Mouse (Mus musculus) myocyte (in vitro differentiated cells): ENCODE data around the gene Fam122a. TPM values are rescaled to one million over a fixed set of nuclear protein-coding genes. Genes with fewer than 3 reads are reported as not detected.

Experiments
- H3K27me3 ChIP-seq: one replicate; pipeline ENCODE4 v1.6.1; 2011; ENCODE audit not compliant: control insufficient read depth, insufficient read depth, insufficient read length
- H3K36me3 ChIP-seq: one replicate; pipeline ENCODE4 v1.6.1; 2011; ENCODE audit not compliant: control insufficient read depth, insufficient read depth
- H3K4me2 ChIP-seq: one replicate; pipeline ENCODE4 v1.6.1; 2011; ENCODE audit warnings: low read depth, control low read depth
- H3K4me3 ChIP-seq: one replicate; pipeline ENCODE4 v1.5.1; 2011; ENCODE audit warnings: mild to moderate bottlenecking, control low read depth, moderate library complexity
- H3K79me2 ChIP-seq: one replicate; pipeline ENCODE4 v1.6.1; 2011; ENCODE audit not compliant: control insufficient read depth, insufficient read depth
- H3ac ChIP-seq: one replicate; pipeline ENCODE4 v1.6.1; 2011; ENCODE audit not compliant: control insufficient read depth, insufficient read length
- CEBPB ChIP-seq: IDR thresholded peaks from 2 replicates; pipeline ENCODE4 v1.6.1; 2011; ENCODE audit warnings: mild to moderate bottlenecking, moderate library complexity; ENCODE audit not compliant: poor library complexity, insufficient read depth, severe bottlenecking
- E2F4 ChIP-seq: IDR thresholded peaks from one replicate; pipeline ENCODE4 v1.6.1; 2011; ENCODE audit warnings: mild to moderate bottlenecking, control low read depth, moderate library complexity; ENCODE audit not compliant: insufficient read depth
- MAX ChIP-seq: IDR thresholded peaks from one replicate; pipeline ENCODE4 v1.6.1; 2011; ENCODE audit warnings: low read depth, mild to moderate bottlenecking, control low read depth
- MYOD1 ChIP-seq, 3 experiments: IDR thresholded peaks; one replicate each; pipeline ENCODE4 v1.6.1; 2011; ENCODE audit warnings: control low read depth in 2 of 3, low read depth in 2 of 3, mild to moderate bottlenecking in 2 of 3, moderate library complexity in 1 of 3; ENCODE audit not compliant: insufficient read length in 2 of 3, control insufficient read depth in 1 of 3
- MYOG ChIP-seq, 3 experiments: IDR thresholded peaks; one replicate each; pipeline ENCODE4 v1.6.1; 2011; ENCODE audit warnings: control low read depth in 2 of 3, low read depth in 2 of 3, mild to moderate bottlenecking in 2 of 3; ENCODE audit not compliant: insufficient read length in 2 of 3, control insufficient read depth in 1 of 3, insufficient read depth in 1 of 3
- POLR2A ChIP-seq: IDR thresholded peaks from one replicate; pipeline ENCODE4 v1.6.1; 2011; ENCODE audit warnings: low read depth, mild to moderate bottlenecking, control low read depth, moderate library complexity; ENCODE audit not compliant: insufficient read length
- POLR2AphosphoS2 ChIP-seq: IDR thresholded peaks from one replicate; pipeline ENCODE4 v1.6.1; 2011; ENCODE audit warnings: low read depth, control low read depth; ENCODE audit not compliant: insufficient read length
- REST ChIP-seq: IDR thresholded peaks from one replicate; pipeline ENCODE4 v1.6.1; 2011; ENCODE audit warnings: mild to moderate bottlenecking, control low read depth, moderate library complexity; ENCODE audit not compliant: insufficient read depth, insufficient read length
- SRF ChIP-seq: IDR thresholded peaks from one replicate; pipeline ENCODE4 v1.6.1; 2011; ENCODE audit warnings: low read depth; ENCODE audit not compliant: control insufficient read depth, insufficient read length
- TCF12 ChIP-seq: IDR thresholded peaks from one replicate; pipeline ENCODE4 v1.6.1; 2011; ENCODE audit warnings: mild to moderate bottlenecking, control low read depth; ENCODE audit not compliant: poor library complexity, insufficient read depth, severe bottlenecking
- TCF3 ChIP-seq: IDR thresholded peaks from one replicate; pipeline ENCODE4 v1.6.1; 2011; ENCODE audit warnings: low read depth, control low read depth; ENCODE audit not compliant: insufficient read length
- USF1 ChIP-seq: IDR thresholded peaks from one replicate; pipeline ENCODE4 v1.6.1; 2011; ENCODE audit warnings: low read depth, mild to moderate bottlenecking, control low read depth, moderate library complexity
- polyA plus RNA-seq: library from polyadenylated mRNA; unstranded; fragments of >200 nt; fragmentation: generic; extraction: Trizol; gene quantifications from one replicate; pipeline ENCODE4 v1.2.1, GENCODE M21; 2012; ENCODE audit warnings: missing spikeins

The Fam122a gene
- polyA plus RNA-seq, 1 experiment = 14.7 TPM

GRCm38 (mm10) chr19:24484612-24485194 is 7.5 kb upstream of the Fam122a start:
- Histone ChIP-seq H3ac (no peak overlapping the region), H3K36me3 (no peaks in the 10 kb centered on the region), H3K4me2 (no peak overlapping the region), H3K27me3 (no peaks in the 10 kb centered on the region), H3K4me3 (no peak overlapping the region), H3K79me2 (no peaks in the 10 kb centered on the region)
- TF ChIP-seq REST (no peak), TCF12 (no peak), MYOG (IDR thresholded peaks at IDR 0.05; ENCODE audit: control insufficient read depth in 1 of 3, insufficient read depth in 1 of 3, insufficient read length in 2 of 3, low read depth in 2 of 3) (no peak), MAX (no peak), USF1 (no peak), MYOD1 (IDR thresholded peaks at IDR 0.05; ENCODE audit: control insufficient read depth in 1 of 3, insufficient read length in 2 of 3, low read depth in 2 of 3) (no peak), E2F4 (no peak), SRF (no peak), TCF3 (no peak), POLR2AphosphoS2 (no peak), CEBPB (no peak), POLR2A (no peak)

DNA sequence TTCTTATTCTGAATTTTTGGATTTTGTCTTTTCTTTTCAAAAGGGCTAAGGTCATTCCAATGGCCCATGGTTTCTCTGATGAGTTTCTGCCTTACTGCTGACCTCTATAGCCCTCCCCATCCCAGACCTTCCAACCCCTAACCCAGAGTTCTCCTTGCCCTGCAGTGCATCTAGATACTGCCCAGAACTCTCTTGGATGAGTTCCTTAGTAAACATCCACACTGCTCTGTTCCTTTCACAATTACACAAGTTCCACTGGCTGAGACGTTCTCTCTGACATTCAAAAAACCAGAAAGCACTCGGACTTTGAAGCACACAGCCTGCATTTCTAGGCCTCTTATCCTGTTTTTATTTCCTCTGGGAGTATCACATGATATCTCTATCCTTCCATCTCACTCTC is 3.8 kb upstream of the Fam122a start:
- no peak overlapping the region for H3ac ChIP-seq
- no peak overlapping the region for H3K4me2 ChIP-seq
- H3K36me3 ChIP-seq = no peaks in the 10 kb centered on the region
- H3K79me2 ChIP-seq = peaks cover 5% of the 10 kb centered on the region
- H3K4me3 ChIP-seq = no peak overlapping the region
- TF ChIP-seq MYOG (IDR thresholded peaks at IDR 0.05; ENCODE audit: control insufficient read depth in 1 of 3, insufficient read depth in 1 of 3, insufficient read length in 2 of 3, low read depth in 2 of 3) (no peak), USF1 (no peak), POLR2A (no peak), TCF3 (no peak), REST (no peak), TCF12 (no peak), POLR2AphosphoS2 (no peak), SRF (no peak), CEBPB (no peak), MYOD1 (IDR thresholded peaks at IDR 0.05; ENCODE audit: control insufficient read depth in 1 of 3, insufficient read length in 2 of 3, low read depth in 2 of 3) (no peak), E2F4 (no peak)
- no peaks in the 10 kb centered on the region for H3K27me3 ChIP-seq

DNA sequence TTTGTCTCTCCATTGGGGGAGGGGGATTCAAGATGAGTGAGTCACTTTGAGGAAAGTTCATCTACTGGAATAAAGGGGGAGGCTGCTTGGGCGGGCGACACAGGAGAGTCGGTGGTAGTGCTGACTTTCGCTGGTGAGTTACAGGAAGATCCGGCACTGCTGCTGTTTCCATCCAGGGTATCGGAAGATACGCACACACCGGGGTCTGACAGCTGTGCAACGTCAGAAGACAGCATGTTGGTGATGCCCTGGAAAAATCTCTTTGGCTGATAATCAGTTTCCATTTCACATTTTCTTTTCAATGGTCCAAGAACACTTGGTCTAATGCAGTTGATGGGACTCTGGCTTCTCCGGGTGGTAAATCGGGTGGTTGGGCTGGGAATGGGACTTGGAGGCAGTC is 695 bp downstream of the Fam122a start:
- Histone ChIP-seq H3K27me3 (no peaks in the 10 kb centered on the region), H3ac (peak overlapping the region; percentile 34), H3K79me2 (peaks cover 5% of the 10 kb centered on the region), H3K4me2 (peak overlapping the region; percentile 96), H3K36me3 (no peaks in the 10 kb centered on the region), H3K4me3 (peak overlapping the region; percentile 84)
- no peak for TF ChIP-seq MYOG (IDR thresholded peaks at IDR 0.05; ENCODE audit: control insufficient read depth in 1 of 3, insufficient read depth in 1 of 3, insufficient read length in 2 of 3, low read depth in 2 of 3)
- TF ChIP-seq TCF12 = no peak

GRCm38 (mm10) chr19:24475281-24475680 is 1.9 kb downstream of the Fam122a start:
- Histone ChIP-seq H3K36me3 (no peaks in the 10 kb centered on the region), H3K4me3 (no peak overlapping the region), H3K4me2 (no peak overlapping the region), H3ac (no peak overlapping the region), H3K79me2 (peaks cover 5% of the 10 kb centered on the region), H3K27me3 (no peaks in the 10 kb centered on the region)
- TF ChIP-seq POLR2AphosphoS2 (no peak), MYOG (IDR thresholded peaks at IDR 0.05; ENCODE audit: control insufficient read depth in 1 of 3, insufficient read depth in 1 of 3, insufficient read length in 2 of 3, low read depth in 2 of 3) (no peak), CEBPB (no peak), REST (no peak), USF1 (no peak), TCF12 (no peak), E2F4 (no peak), POLR2A (no peak), MYOD1 (IDR thresholded peaks at IDR 0.05; ENCODE audit: control insufficient read depth in 1 of 3, insufficient read length in 2 of 3, low read depth in 2 of 3) (no peak), MAX (no peak), TCF3 (no peak), SRF (no peak)

GRCm38 (mm10) chr19:24472512-24472911 is 4.6 kb downstream of the Fam122a start:
- H3K4me2 ChIP-seq = no peak overlapping the region
- no peaks in the 10 kb centered on the region for H3K36me3 ChIP-seq
- no peak for TF ChIP-seq POLR2AphosphoS2
- TF ChIP-seq MYOD1 (IDR thresholded peaks at IDR 0.05; ENCODE audit: control insufficient read depth in 1 of 3, insufficient read length in 2 of 3, low read depth in 2 of 3) = no peak
- TF ChIP-seq CEBPB = no peak
- TF ChIP-seq REST = no peak
- no peak for TF ChIP-seq SRF
- no peaks in the 10 kb centered on the region for H3K27me3 ChIP-seq
- H3K4me3 ChIP-seq = no peak overlapping the region
- peaks cover 5% of the 10 kb centered on the region for H3K79me2 ChIP-seq
- H3ac ChIP-seq = no peak overlapping the region
